Mouse (Mus musculus): ENCODE measurements around the gene Tmc8.
"Not testable (repeated sequence)": the region's sequence is repeated elsewhere in the genome, so short reads cannot be mapped to it uniquely, and the experiment has no call there.

The Tmc8 gene

GRCm38 (mm10) chr11:117772352-117772751 lies 9.5 kb upstream of the Tmc8 start:
- no peak for DNase-seq (ENCODE audit: low spot score in 2 of 2)

- DNase-seq (ENCODE audit: low spot score in 2 of 2) = peak in 1 of 2 experiments; percentile 36
Observed at GRCm38 (mm10) chr11:117774925-117775324, 7.0 kb upstream of the Tmc8 start.

GRCm38 (mm10) chr11:117775540-117775939 lies 6.3 kb upstream of the Tmc8 start:
- no peak for DNase-seq (ENCODE audit: low spot score in 2 of 2)

- DNase-seq (ENCODE audit: low spot score in 2 of 2) = no peak
Observed at GRCm38 (mm10) chr11:117776085-117776792, 5.6 kb upstream of the Tmc8 start.

- DNase-seq (ENCODE audit: low spot score in 2 of 2) = no peak
Observed at GRCm38 (mm10) chr11:117777111-117777510, 4.8 kb upstream of the Tmc8 start.

- DNase-seq (ENCODE audit: low spot score in 2 of 2) = no peak
Observed at GRCm38 (mm10) chr11:117778031-117778430, 3.8 kb upstream of the Tmc8 start.

- DNase-seq (ENCODE audit: low spot score in 2 of 2) = peak; percentile 33 to 47
Observed at GRCm38 (mm10) chr11:117778851-117779433, 2.9 kb upstream of the Tmc8 start.

GRCm38 (mm10) chr11:117779434-117780198 lies 2.3 kb upstream of the Tmc8 start:
- peak; percentile 80 to 90 for DNase-seq (ENCODE audit: low spot score in 2 of 2)

- DNase-seq (ENCODE audit: low spot score in 2 of 2) = peak in 1 of 2 experiments; percentile 23
Observed at GRCm38 (mm10) chr11:117780199-117780515, 1.7 kb upstream of the Tmc8 start.

GRCm38 (mm10) chr11:117780582-117781111 lies 1.2 kb upstream of the Tmc8 start:
- peak; percentile 89 to 93 for DNase-seq (ENCODE audit: low spot score in 2 of 2)

GRCm38 (mm10) chr11:117781199-117781821 lies 566 bp upstream of the Tmc8 start:
- peak; percentile 73 to 78 for DNase-seq (ENCODE audit: low spot score in 2 of 2)

GRCm38 (mm10) chr11:117782705-117783034 lies 794 bp downstream of the Tmc8 start:
- DNase-seq (ENCODE audit: low spot score in 2 of 2) = no peak

GRCm38 (mm10) chr11:117783089-117783488 lies 1.2 kb downstream of the Tmc8 start:
- DNase-seq (ENCODE audit: low spot score in 2 of 2) = peak; percentile 47 to 67

GRCm38 (mm10) chr11:117783683-117784309 lies 1.9 kb downstream of the Tmc8 start:
- DNase-seq (ENCODE audit: low spot score in 2 of 2) = peak in 1 of 2 experiments; percentile 57

GRCm38 (mm10) chr11:117786294-117786693 lies 4.4 kb downstream of the Tmc8 start:
- DNase-seq (ENCODE audit: low spot score in 2 of 2) = peak in 1 of 2 experiments; percentile 41

- not testable (repeated sequence) for DNase-seq (ENCODE audit: low spot score in 2 of 2)
Observed at GRCm38 (mm10) chr11:117788481-117788880, 6.6 kb downstream of the Tmc8 start.

GRCm38 (mm10) chr11:117790286-117790685 lies 8.4 kb downstream of the Tmc8 start:
- peak; percentile 46 to 58 for DNase-seq (ENCODE audit: low spot score in 2 of 2)

- no peak for DNase-seq (ENCODE audit: low spot score in 2 of 2)
Observed at GRCm38 (mm10) chr11:117790703-117791440, 9.0 kb downstream of the Tmc8 start.

GRCm38 (mm10) chr11:117791441-117791761 lies 9.5 kb downstream of the Tmc8 start:
- DNase-seq (ENCODE audit: low spot score in 2 of 2) = no peak

- no peak for DNase-seq (ENCODE audit: low spot score in 2 of 2)
Observed at GRCm38 (mm10) chr11:117792281-117792888, 10.5 kb downstream of the Tmc8 start.

Data from heart, adult 9 months (tissue).